Mouse (Mus musculus) brain, embryonic 18.5 days (tissue): ENCODE data around the gene Rtp3.

Experiments
- DNase-seq: peaks from one replicate; pipeline ENCODE4 v3.0.0-alpha.2; 2012; ENCODE audit warnings: low read depth, low spot score

The Rtp3 gene

DNA sequence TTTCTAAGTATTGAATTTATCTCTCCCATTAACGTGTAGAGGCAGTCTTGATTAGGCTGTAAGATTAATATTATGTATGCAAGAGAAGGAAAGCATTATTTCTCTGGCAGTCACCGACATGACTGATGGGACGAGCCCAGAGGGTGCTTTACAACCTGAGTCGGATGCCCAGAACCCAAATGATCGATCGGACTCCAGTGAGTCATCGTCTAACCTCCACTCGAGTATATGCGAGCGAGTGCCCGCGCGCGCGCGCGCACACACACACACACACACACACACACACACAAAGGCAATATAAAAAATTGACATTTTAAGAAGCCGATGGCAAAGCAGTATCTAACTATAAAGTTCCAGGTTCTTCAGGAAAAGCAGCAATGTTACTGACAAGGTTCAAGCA lies 45.0 kb downstream of the Rtp3 start:
- DNase-seq, result no peak

DNA sequence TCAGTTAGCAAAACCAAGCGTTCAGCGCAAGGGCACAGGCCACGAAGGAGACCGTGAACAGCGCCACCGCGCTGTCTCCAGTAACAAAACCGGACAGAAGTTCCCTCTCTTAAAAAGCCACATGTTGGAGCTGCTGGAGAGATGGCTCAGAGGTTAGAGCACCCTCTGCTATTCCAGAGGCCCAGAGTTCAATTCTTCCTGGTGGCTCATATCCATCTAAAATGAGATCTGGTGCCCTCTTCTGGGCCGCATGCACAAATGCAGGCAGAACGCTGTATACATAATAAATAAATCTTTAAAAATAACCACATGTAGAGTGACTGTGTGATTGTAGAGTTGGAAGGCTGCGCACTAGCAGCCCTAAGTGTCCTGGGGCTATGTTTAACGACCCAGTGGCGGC lies 46.1 kb downstream of the Rtp3 start:
- no peak for DNase-seq

DNA sequence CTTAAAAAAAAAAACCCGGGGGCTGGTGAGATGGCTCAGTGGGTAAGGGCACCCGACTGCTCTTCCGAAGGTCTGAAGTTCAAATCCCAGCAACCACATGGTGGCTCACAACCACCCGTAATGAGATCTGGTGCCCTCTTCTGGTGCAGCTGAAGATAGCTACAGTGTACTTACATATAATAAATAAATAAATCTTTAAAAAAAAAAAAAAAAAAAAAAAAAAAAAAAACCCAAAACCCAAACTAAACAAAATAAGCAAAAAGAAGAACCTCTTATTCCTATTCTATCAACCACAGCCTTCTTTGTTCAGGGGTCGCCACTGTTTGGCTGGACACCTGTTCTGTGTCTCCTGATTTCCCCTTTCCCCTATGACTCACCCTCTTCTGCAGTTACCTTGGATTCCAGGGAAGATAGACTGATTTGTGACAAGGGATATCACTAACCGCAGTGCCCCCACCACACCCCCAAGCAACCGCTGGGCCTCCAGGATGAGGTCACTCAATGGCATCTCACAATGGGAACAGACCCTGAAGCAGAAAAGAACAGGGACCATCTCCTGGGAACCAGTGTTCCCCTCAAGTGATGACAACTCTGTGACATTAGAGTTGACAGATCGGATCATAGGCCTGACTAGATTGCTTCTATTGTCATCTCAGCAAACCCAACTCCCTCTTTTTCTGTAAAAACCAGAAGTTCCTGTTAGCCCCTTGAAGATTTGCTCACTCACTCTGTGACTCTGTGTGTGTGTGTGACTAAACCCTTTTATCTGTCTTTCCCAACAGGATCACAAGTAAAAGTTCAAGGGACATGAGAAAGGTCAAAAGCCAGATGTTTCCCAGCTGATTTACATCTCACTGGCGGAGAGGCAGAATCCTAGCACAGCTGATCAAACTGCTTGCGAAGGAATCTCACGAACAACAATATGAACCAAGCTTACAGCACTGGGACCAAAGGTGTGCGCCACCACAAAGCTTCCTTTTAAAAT lies 52.6 kb downstream of the Rtp3 start:
- no peak for DNase-seq

DNA sequence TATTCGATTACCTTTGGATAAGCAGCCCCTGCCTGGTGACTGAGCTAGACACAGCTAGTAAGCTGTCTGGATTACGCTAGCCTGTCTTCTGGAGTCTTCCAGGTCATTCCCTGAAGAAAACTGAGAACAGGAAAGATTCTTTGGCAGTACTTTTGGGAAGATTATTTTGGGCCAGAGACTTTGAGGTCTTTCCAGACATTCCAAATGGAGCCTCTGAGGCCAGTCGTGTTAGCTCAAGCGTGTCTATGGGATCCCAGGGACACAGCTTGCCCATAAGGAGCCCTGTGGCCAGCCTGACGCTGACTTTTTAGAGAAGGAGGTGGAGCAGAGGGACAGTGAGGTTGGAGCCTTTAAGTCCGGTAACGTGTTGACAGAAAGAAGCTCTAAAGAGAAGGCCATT lies 54.4 kb downstream of the Rtp3 start:
- no peak for DNase-seq
